Mouse (Mus musculus): ENCODE measurements around the gene Pnpla1. TPM values are rescaled to one million over a fixed set of nuclear protein-coding genes. Genes with fewer than 3 reads are reported as not detected.

Pnpla1 gene
- polyA plus RNA-seq, 1 experiment from 2014 or later, result 0.98 TPM

DNA sequence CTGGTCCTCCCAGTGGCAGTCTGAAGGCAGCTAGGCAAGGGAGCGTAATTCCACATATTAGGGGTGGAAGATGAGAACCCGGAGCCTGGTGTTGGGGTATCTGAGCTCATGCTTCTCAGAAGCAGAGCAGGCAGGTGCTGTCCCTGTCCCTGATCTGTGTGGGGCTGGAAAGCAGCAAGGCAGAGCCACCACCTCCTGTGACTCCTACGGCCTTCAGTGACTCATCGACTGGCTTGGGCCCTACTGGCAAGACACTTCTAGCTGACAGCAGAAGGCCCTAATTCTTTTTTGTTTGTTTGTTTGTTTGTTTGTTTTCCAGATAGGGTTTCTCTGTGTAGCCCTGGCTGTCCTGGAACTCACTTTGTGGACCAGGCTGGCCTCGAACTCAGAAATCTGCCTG is 7.7 kb upstream of the Pnpla1 start:
- no peak overlapping the region for H3K27ac ChIP-seq
- no peaks in the 10 kb centered on the region for H3K4me1 ChIP-seq
- ATAC-seq (ENCODE audit: insufficient number of reproducible peaks, insufficient read depth, low FRiP score, low TSS enrichment, low read depth), result no peak
- H3K9me3 ChIP-seq, result no peaks in the 10 kb centered on the region
- no peak overlapping the region for H3K4me3 ChIP-seq
- no peak overlapping the region for H3K9ac ChIP-seq
- H3K36me3 ChIP-seq, result no peaks in the 10 kb centered on the region
- WGBS, result 93% methylated on average over 5 of the region's 5 CpGs
- no peaks in the 10 kb centered on the region for H3K27me3 ChIP-seq
- H3K4me2 ChIP-seq, result no peak overlapping the region

DNA sequence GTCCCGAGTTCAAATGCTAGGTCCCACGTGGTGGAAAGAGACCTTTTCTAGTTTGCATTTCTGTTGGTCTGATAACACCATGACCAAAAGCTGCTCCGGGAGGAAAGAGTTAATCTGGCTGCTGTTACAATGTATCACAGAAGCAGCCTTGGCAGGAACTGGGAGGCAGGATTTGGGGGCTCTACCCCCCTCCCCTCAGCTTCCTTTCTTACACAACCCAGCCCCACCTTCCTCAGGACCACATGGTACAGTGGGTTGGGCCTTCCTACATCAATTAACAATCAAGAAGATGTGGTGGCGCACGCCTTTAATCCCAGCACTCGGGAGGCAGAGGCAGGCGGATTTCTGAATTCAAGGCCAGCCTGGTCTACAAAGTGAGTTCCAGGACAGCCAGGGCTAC is 3.8 kb upstream of the Pnpla1 start:
- no peak overlapping the region for H3K4me3 ChIP-seq
- no peaks in the 10 kb centered on the region for H3K27me3 ChIP-seq
- H3K4me2 ChIP-seq, result no peak overlapping the region
- H3K9ac ChIP-seq, result no peak overlapping the region
- 0 out of 2 replicates have a peak, but pooled peaks cover 7% of the 10 kb centered on the region for H3K4me1 ChIP-seq
- no peaks in the 10 kb centered on the region; the same call in 1 of the 2 replicates for H3K36me3 ChIP-seq
- 84% methylated on average over 7 of the region's 7 CpGs for WGBS
- no peak overlapping the region for H3K27ac ChIP-seq
- peaks cover 12% of the 10 kb centered on the region for H3K9me3 ChIP-seq
- ATAC-seq (ENCODE audit: insufficient number of reproducible peaks, insufficient read depth, low FRiP score, low TSS enrichment, low read depth), result no peak

DNA sequence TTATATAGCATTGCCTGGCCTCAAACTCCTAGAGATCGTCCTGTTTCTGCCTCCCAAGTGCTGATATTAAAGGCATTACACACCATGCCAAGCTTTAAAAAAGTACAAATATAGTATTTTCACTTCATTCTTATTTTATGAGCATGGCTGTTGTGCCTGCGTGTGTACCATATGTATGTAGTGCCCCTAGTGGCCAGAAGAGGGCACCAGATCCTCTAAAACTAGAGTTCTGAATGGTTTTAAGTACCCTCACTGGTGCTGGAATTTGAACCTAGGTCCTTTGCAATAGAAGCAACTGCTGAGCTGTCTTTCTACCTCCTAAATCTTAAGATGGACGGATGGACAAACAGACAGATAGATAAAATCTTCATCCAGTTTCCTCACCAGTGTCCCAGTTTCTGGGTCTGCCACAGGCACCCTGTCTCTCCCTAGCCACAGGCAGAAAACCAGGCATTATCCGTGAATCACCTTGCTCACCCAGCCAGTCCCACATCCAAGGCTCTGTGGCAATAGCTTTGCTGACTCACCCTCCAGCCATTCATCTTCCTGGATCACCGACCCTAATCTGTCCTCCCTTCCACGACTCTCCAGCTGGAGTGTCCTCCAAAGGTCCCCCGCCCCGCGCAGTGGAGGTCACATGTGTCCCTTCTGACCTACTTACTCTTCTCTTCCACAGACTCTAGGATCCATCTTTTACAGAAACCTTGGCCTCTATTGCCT is 2.9 kb upstream of the Pnpla1 start:
- Histone ChIP-seq H3K4me1 (0 out of 2 replicates have a peak, but pooled peaks cover 7% of the 10 kb centered on the region), H3K27me3 (no peaks in the 10 kb centered on the region), H3K4me3 (no peak overlapping the region), H3K36me3 (no peaks in the 10 kb centered on the region; the same call in 1 of the 2 replicates), H3K27ac (no peak overlapping the region), H3K9me3 (peaks cover 12% of the 10 kb centered on the region), H3K9ac (no peak overlapping the region), H3K4me2 (no peak overlapping the region)
- WGBS, result 77% methylated on average over 9 of the region's 9 CpGs
- ATAC-seq (ENCODE audit: insufficient number of reproducible peaks, insufficient read depth, low FRiP score, low TSS enrichment, low read depth), result no peak

DNA sequence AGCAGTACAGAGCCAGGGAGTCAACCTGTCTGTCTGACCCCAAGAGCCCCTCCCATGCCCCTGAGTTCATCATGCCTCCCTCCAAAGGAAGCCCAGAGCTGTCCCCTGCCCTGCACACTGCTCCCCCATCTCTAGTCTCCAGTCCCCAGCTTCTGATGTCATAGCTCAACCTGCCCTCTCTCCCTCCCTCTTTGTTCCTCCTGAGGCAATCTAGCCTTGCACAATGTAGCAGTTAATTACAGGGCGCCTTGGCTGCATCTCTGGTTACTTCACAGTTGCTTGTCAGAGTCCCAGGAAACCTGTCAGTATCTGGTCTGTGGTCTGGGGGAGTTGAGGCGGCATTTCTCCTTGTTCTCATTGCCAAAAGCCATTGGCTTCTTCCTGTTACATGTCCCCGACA is 2.2 kb upstream of the Pnpla1 start:
- H3K4me2 ChIP-seq, result no peak overlapping the region
- no peak overlapping the region for H3K4me3 ChIP-seq
- H3K9me3 ChIP-seq, result peaks cover 12% of the 10 kb centered on the region
- H3K27ac ChIP-seq, result no peak overlapping the region
- no peak overlapping the region for H3K9ac ChIP-seq
- no peaks in the 10 kb centered on the region for H3K27me3 ChIP-seq
- H3K4me1 ChIP-seq, result 0 out of 2 replicates have a peak, but pooled peaks cover 7% of the 10 kb centered on the region
- 0 out of 2 replicates have a peak, but pooled peaks have one; percentile 16 for ATAC-seq (ENCODE audit: insufficient number of reproducible peaks, insufficient read depth, low FRiP score, low TSS enrichment, low read depth)
- 34% methylated on average over 3 of the region's 3 CpGs for WGBS
- no peaks in the 10 kb centered on the region; the same call in 1 of the 2 replicates for H3K36me3 ChIP-seq

DNA sequence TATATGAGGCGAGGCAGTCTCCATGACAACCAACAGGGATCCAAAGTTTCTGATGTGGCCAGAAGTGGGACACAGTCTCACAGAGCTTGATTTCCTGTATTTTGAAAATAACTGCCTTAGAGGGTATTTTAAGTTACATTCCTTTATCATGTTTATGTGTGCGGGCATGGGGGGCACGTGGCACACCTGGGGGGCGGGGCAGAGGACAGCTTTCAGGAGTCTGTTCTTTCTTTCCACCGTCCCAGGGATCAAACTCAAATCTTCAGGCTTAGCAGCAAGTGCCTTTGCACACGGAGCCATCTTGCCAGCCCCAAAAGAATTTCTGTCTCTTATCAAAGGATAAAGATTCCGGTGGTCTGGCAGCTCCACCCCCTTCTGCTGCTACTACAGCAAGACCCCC is 5.7 kb downstream of the Pnpla1 start:
- ATAC-seq (ENCODE audit: insufficient number of reproducible peaks, insufficient read depth, low FRiP score, low TSS enrichment, low read depth), result no peak
- Histone ChIP-seq H3K9ac (no peak overlapping the region), H3K36me3 (no peaks in the 10 kb centered on the region), H3K4me2 (no peak overlapping the region), H3K4me3 (no peak overlapping the region), H3K27me3 (no peaks in the 10 kb centered on the region), H3K9me3 (no peaks in the 10 kb centered on the region), H3K27ac (no peak overlapping the region), H3K4me1 (no peaks in the 10 kb centered on the region)
- WGBS, result 65% methylated on average over 7 of the region's 7 CpGs

DNA sequence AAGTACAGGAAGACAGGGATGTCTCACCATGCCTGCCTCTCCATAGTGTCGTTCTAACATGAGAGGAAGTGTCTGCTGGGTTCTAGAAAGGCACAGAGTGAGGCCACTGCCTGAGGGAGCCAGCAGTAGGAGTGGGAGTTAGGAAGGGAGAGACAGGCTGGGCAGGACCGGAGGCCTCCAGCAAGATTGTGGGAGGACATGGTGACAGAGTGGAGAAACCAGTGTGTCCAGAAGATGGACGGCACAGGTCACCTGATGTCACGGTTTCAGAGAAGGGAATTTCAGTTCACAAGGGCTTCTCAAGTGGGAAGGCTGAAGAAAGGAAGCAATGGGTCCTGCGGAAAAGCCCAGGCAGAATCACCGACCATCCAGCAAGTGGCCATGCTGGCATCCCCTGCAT is 6.3 kb downstream of the Pnpla1 start:
- no peak overlapping the region for H3K4me2 ChIP-seq
- ATAC-seq (ENCODE audit: insufficient number of reproducible peaks, insufficient read depth, low FRiP score, low TSS enrichment, low read depth), result no peak
- no peak overlapping the region for H3K27ac ChIP-seq
- no peaks in the 10 kb centered on the region for H3K27me3 ChIP-seq
- H3K4me1 ChIP-seq, result no peaks in the 10 kb centered on the region
- H3K36me3 ChIP-seq, result no peaks in the 10 kb centered on the region
- H3K4me3 ChIP-seq, result no peak overlapping the region
- WGBS, result 74% methylated on average over 6 of the region's 6 CpGs
- no peaks in the 10 kb centered on the region for H3K9me3 ChIP-seq
- no peak overlapping the region for H3K9ac ChIP-seq

DNA sequence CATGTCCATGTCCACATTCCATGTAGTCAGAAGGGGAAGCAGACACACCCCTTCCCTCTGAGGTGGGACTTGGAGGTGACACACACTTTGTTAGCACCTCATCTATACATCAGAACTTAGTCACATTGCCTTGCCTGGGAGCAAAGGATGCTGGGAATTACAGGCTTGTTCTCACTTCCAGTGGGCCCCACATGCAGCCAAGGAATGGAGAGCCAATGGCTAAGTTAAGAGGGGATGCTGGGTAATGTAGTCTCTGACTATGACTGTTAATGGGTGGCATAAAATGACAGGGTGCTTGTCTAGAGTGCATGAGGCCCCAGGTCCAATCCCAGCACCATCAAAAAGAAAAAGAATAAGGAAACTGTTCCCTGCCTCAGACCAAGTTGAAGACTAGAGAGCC is 8.7 kb downstream of the Pnpla1 start:
- no peaks in the 10 kb centered on the region for H3K36me3 ChIP-seq
- H3K4me3 ChIP-seq, result no peak overlapping the region
- H3K9ac ChIP-seq, result no peak overlapping the region
- H3K27me3 ChIP-seq, result no peaks in the 10 kb centered on the region
- no peak overlapping the region for H3K4me2 ChIP-seq
- H3K9me3 ChIP-seq, result no peaks in the 10 kb centered on the region
- H3K27ac ChIP-seq, result no peak overlapping the region
- H3K4me1 ChIP-seq, result no peaks in the 10 kb centered on the region
- no peak for ATAC-seq (ENCODE audit: insufficient number of reproducible peaks, insufficient read depth, low FRiP score, low TSS enrichment, low read depth)

DNA sequence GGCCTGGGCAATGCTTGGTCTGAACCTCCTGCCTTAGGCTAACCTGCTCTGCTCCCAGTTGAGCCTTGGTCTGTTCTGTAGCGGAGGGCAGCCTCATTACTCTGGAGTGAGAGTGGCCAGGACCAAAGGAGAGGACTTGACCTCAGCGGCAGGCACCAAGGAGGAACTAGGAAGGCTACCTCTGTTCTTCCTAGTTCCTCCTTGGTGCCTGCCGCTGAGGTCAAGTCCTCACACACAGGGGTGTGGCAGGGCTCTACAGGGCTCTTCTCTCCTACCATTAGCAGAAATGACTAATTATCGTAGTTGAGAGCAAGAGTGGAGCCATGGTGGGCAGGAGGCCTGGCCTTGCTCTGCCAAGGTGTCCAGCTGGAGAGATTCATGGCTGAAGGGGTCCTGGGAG is 9.2 kb downstream of the Pnpla1 start:
- Histone ChIP-seq H3K4me1 (no peaks in the 10 kb centered on the region), H3K4me3 (no peak overlapping the region), H3K27me3 (no peaks in the 10 kb centered on the region), H3K4me2 (no peak overlapping the region), H3K9ac (no peak overlapping the region), H3K27ac (no peak overlapping the region), H3K9me3 (no peaks in the 10 kb centered on the region), H3K36me3 (no peaks in the 10 kb centered on the region)
- WGBS, result 89% methylated on average over 4 of the region's 4 CpGs
- no peak for ATAC-seq (ENCODE audit: insufficient number of reproducible peaks, insufficient read depth, low FRiP score, low TSS enrichment, low read depth)

DNA sequence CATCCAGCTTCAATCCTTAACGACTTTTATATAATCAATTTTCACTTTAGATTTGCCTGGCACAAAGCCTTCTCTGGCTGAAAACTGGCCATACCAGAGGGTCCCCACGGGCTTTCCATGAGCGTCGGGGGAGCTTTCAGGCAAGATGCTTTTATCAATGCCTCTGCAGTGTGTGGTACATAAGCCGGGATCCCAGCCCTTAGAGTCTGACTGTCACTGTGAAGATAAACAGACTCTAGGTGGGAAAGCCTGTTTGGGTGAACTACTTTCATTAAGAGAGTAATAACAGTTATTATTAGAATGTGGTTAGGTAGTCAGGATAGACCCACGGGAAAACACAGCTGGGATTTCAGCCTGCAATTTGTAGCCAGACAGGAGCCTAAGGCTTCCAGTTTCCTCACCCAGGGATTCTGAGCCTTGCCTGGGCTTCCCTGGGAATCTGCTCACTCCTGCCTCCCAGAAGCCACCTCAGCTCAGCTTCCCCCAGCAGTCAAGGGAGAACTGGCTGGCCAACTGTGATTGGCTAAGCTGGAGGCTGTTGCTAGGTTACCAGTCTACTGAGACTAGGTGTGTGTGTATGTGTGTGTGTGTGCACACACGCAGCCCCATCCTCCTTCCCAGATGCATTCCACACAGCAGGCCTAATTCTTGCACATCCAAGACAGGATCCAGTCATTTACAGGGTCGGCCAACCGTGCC is 11.3 kb downstream of the Pnpla1 start:
- ATAC-seq (ENCODE audit: insufficient number of reproducible peaks, insufficient read depth, low FRiP score, low TSS enrichment, low read depth), result no peak
- no peak overlapping the region for H3K4me2 ChIP-seq
- WGBS, result 61% methylated on average over 9 of the region's 9 CpGs
- H3K4me1 ChIP-seq, result no peaks in the 10 kb centered on the region
- H3K27ac ChIP-seq, result no peak overlapping the region
- H3K9me3 ChIP-seq, result no peaks in the 10 kb centered on the region
- H3K27me3 ChIP-seq, result no peaks in the 10 kb centered on the region
- H3K4me3 ChIP-seq, result no peak overlapping the region
- H3K36me3 ChIP-seq, result no peaks in the 10 kb centered on the region
- no peak overlapping the region for H3K9ac ChIP-seq

DNA sequence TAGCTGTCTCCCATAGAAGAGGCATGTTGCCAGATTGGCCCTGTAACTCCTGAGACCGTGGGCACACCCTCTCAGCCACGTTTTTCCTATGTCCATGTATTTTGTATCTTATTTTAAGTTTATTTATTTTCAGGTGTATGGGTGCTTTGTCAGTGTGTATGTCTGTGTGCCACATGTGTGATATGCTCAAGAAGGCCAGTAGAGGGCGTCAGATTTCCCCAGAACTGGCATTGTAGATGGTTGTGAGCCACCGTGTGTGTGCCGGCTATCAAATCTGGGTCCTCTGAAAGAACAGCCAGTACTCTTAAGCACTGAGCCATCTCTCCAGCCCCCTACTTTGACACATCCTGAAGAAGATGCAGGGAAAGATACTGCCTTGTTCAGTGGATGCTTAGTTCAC is 12.2 kb downstream of the Pnpla1 start:
- H3K4me2 ChIP-seq, result no peak overlapping the region

DNA sequence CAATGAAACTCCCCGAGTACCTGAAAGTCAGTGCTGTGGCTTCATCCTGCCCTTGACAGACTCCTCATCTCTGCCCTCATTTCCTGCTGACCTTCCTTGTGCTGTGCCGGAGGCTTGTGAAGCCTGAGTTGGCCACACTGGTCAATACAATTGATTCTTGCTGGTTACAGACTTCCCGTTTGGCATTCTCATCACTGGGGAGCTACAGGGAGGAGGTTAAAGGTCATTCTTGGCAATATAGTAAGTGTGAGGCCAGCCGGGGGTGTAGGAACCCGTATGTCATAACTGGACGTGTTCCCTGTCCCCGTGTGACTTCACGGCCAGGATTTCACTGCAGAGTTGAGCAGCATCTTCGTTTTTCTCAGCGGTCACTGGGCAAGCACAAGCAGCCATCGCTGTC is 13.6 kb downstream of the Pnpla1 start:
- Histone ChIP-seq H3K27ac (no peak overlapping the region), H3K36me3 (no peaks in the 10 kb centered on the region), H3K4me2 (no peak overlapping the region), H3K27me3 (no peaks in the 10 kb centered on the region), H3K4me1 (peaks cover 13% of the 10 kb centered on the region), H3K4me3 (no peak overlapping the region), H3K9me3 (no peaks in the 10 kb centered on the region), H3K9ac (no peak overlapping the region)
- WGBS, result 78% methylated on average over 11 of the region's 11 CpGs
- ATAC-seq (ENCODE audit: insufficient number of reproducible peaks, insufficient read depth, low FRiP score, low TSS enrichment, low read depth), result no peak

More for the DNA sequence above, 12.2 kb downstream of the Pnpla1 start:
- no peaks in the 10 kb centered on the region for H3K9me3 ChIP-seq
- H3K4me1 ChIP-seq, result peaks cover 7% of the 10 kb centered on the region; the same call in 1 of the 2 replicates
- H3K4me3 ChIP-seq, result no peak overlapping the region
- H3K36me3 ChIP-seq, result no peaks in the 10 kb centered on the region
- no peak for ATAC-seq (ENCODE audit: insufficient number of reproducible peaks, insufficient read depth, low FRiP score, low TSS enrichment, low read depth)
- 71% methylated on average over 5 of the region's 5 CpGs for WGBS
- no peak overlapping the region for H3K27ac ChIP-seq
- H3K27me3 ChIP-seq, result no peaks in the 10 kb centered on the region
- no peak overlapping the region for H3K9ac ChIP-seq

DNA sequence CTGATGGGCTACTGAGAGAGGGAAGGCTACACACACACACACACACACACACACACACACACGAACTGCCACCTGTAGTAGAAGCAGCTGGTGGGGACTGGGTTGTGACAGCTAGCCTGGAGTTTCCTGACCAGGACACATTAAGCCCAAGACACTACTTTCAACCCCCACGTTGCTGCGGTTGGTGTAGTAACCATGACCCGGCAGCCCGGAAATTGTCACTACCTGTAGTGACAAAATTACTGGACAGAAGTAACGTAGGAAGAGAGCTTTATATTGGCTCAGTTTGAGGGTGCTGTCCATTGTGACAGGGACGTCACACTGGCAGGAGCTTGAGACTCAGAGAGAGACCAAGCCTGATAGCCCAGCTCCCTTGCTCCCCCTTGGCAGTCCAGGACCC is 14.1 kb downstream of the Pnpla1 start:
- no peak overlapping the region for H3K4me3 ChIP-seq
- ATAC-seq (ENCODE audit: insufficient number of reproducible peaks, insufficient read depth, low FRiP score, low TSS enrichment, low read depth), result no peak
- H3K27me3 ChIP-seq, result no peaks in the 10 kb centered on the region
- H3K27ac ChIP-seq, result no peak overlapping the region
- no peak overlapping the region for H3K9ac ChIP-seq
- WGBS, result 85% methylated on average over 7 of the region's 7 CpGs
- no peaks in the 10 kb centered on the region for H3K36me3 ChIP-seq
- no peaks in the 10 kb centered on the region for H3K9me3 ChIP-seq
- peaks cover 18% of the 10 kb centered on the region for H3K4me1 ChIP-seq
- no peak overlapping the region for H3K4me2 ChIP-seq

Measured in embryonic facial prominence, embryonic 13.5 days (tissue).